Mouse (Mus musculus): ENCODE data around the gene Rsrc1.
A peak's percentile ranks its signal among the peaks of the same experiment; 100 is the strongest.

- no peak for TF ChIP-seq CTCF (IDR thresholded peaks at IDR 0.05; ENCODE audit: control insufficient read depth, insufficient read depth, low read length)
- peak; percentile 42; the same call in 1 of the 2 replicates for TF ChIP-seq POLR2A (IDR thresholded peaks at IDR 0.05; ENCODE audit: borderline replicate concordance, control insufficient read depth, low read depth, low read length)
Observed at GRCm38 (mm10) chr3:66985539-66986286, 4.5 kb downstream of the Rsrc1 start.

All from bone marrow, adult 2 months (tissue).